Mouse (Mus musculus) granulocyte monocyte progenitor cell, adult 5-6 weeks (primary cell): ENCODE data around the gene Lpin3. TPM values are rescaled to one million over a fixed set of nuclear protein-coding genes. Genes with fewer than 3 reads are reported as not detected.
A peak's percentile ranks its signal among the peaks of the same experiment; 100 is the strongest.

ENCODE experiments used
- ATAC-seq: replicated peaks from 2 replicates; pipeline ENCODE4 v1.8.0; 2016; ENCODE audit warnings: mild to moderate bottlenecking, moderate TSS enrichment, inconsistent platforms; ENCODE audit not compliant: poor library complexity, severe bottlenecking
- total RNA-seq, 2 experiments: library from RNA; stranded (forward) in 1 of 2; stranded (reverse) in 1 of 2; fragments of 200-712, 200-1000 nt in 1 of 2; fragments of >200 nt in 1 of 2; fragmentation: Nextera tagmentation in 1 of 2; gene quantifications; 2 replicates each; pipeline ENCODE4 v1.2.3; 2014 to 2017

Gene Lpin3
- total RNA-seq (2014; fragmentation: Nextera tagmentation) (not detected in 2 replicates), total RNA-seq (2017) (not detected in 2 replicates)

GRCm38 (mm10) chr2:160880453-160881195, at the start of gene Lpin3:
Gene Lpin3, plus strand, starts transcription at chr2:160880670.
- no peak for ATAC-seq

- ATAC-seq: no peak
Measured at GRCm38 (mm10) chr2:160840838-160841237, 39.6 kb upstream of the Lpin3 start.

GRCm38 (mm10) chr2:160847664-160848063, 32.8 kb upstream of the Lpin3 start:
- no peak for ATAC-seq

- no peak for ATAC-seq
Measured at GRCm38 (mm10) chr2:160848186-160848585, 32.3 kb upstream of the Lpin3 start.

GRCm38 (mm10) chr2:160849617-160850240, 30.7 kb upstream of the Lpin3 start:
- ATAC-seq: peak; percentile 61; the same call in 1 of the 2 replicates

- no peak for ATAC-seq
Measured at GRCm38 (mm10) chr2:160850360-160850759, 30.1 kb upstream of the Lpin3 start.

GRCm38 (mm10) chr2:160854687-160855086, 25.8 kb upstream of the Lpin3 start:
- no peak for ATAC-seq

- no peak for ATAC-seq
Measured at GRCm38 (mm10) chr2:160856359-160857102, 23.9 kb upstream of the Lpin3 start.

- peak; percentile 72 for ATAC-seq
Measured at GRCm38 (mm10) chr2:160860363-160860762, 20.1 kb upstream of the Lpin3 start.

- ATAC-seq: peak; percentile 92
Measured at GRCm38 (mm10) chr2:160864112-160864511, 16.4 kb upstream of the Lpin3 start.

- ATAC-seq: no peak
Measured at GRCm38 (mm10) chr2:160865266-160865665, 15.2 kb upstream of the Lpin3 start.

- ATAC-seq: no peak
Measured at GRCm38 (mm10) chr2:160869446-160869845, 11.0 kb upstream of the Lpin3 start.

- no peak for ATAC-seq
Measured at GRCm38 (mm10) chr2:160871310-160871709, 9.2 kb upstream of the Lpin3 start.

- peak; percentile 66 for ATAC-seq
Measured at GRCm38 (mm10) chr2:160872395-160872794, 8.1 kb upstream of the Lpin3 start.

- ATAC-seq: peak; percentile 94
Measured at GRCm38 (mm10) chr2:160872890-160873382, 7.5 kb upstream of the Lpin3 start, which contains the start of gene Zhx3. Gene Zhx3, minus strand, starts transcription at chr2:160872998.

GRCm38 (mm10) chr2:160874231-160874877, 6.1 kb upstream of the Lpin3 start:
- no peak for ATAC-seq

- no peak for ATAC-seq
Measured at GRCm38 (mm10) chr2:160876115-160876514, 4.4 kb upstream of the Lpin3 start.

- no peak for ATAC-seq
Measured at GRCm38 (mm10) chr2:160881462-160882101, 1.1 kb downstream of the Lpin3 start.

GRCm38 (mm10) chr2:160882436-160882835, 2.0 kb downstream of the Lpin3 start:
- no peak for ATAC-seq

- ATAC-seq: no peak
Measured at GRCm38 (mm10) chr2:160883912-160884311, 3.4 kb downstream of the Lpin3 start.
